Mouse (Mus musculus) lung, adult 2 months (tissue): ENCODE results near the gene Pygm. TPM values are rescaled to one million over a fixed set of nuclear protein-coding genes. Genes with fewer than 3 reads are reported as not detected.

ENCODE experiments used
- DNase-seq: peaks from one replicate; pipeline ENCODE4 v3.0.0; 2022
- H3K4me1 ChIP-seq: fragments of 200-500 bp; 2 replicates; pipeline ENCODE4 v1.6.1; 2011; ENCODE audit warnings: low read length; ENCODE audit not compliant: control insufficient read depth, insufficient read depth
- H3K4me3 ChIP-seq: fragments of 200-500 bp; replicated peaks from 2 replicates; pipeline ENCODE3; 2011; ENCODE audit warnings: low read depth, mild to moderate bottlenecking, control low read depth, low read length; ENCODE audit errors: extremely low read depth
- CTCF ChIP-seq: fragments of 200-500 bp; IDR thresholded peaks from 2 replicates; pipeline ENCODE4 v1.5.1; 2011; ENCODE audit warnings: mild to moderate bottlenecking, low read length, control low read depth; ENCODE audit not compliant: insufficient read depth
- POLR2A ChIP-seq: fragments of 200-500 bp; IDR thresholded peaks from 2 replicates; pipeline ENCODE4 v1.6.1; 2011; ENCODE audit warnings: low read depth, mild to moderate bottlenecking, control low read depth, low read length, borderline replicate concordance; ENCODE audit errors: extremely low read depth
- WGBS: fragments of 180-500 bp; shearing (Covaris S2); methylation state at CpG from one replicate; pipeline ENCODE4 v1.1.7; 2018; 5-methylcytosine and 5-hydroxymethylcytosine counted together
- polyA plus RNA-seq: library from polyadenylated mRNA; depleted of rRNA; stranded (reverse); fragments of >200 nt; gene quantifications from 2 replicates; pipeline ENCODE4 v1.2.3, GENCODE M21; 2012

The Pygm gene
- polyA plus RNA-seq, 1 experiment, result 135 TPM

- peaks cover 20% of the 10 kb centered on the region for H3K4me1 ChIP-seq
- DNase-seq, result no peak
- no peak for TF ChIP-seq CTCF
- no peak for TF ChIP-seq POLR2A
- 4% methylated on average over 23 of the region's 23 CpGs for WGBS
- peak overlapping the region; percentile 95 for H3K4me3 ChIP-seq
These were observed 42.6 kb upstream of the Pygm start for GRCm38 (mm10) chr19:6341453-6342077.

GRCm38 (mm10) chr19:6342276-6342933 lies 41.8 kb upstream of the Pygm start:
- WGBS, result 55% methylated on average over 5 of the region's 5 CpGs

GRCm38 (mm10) chr19:6343066-6343925 lies 40.9 kb upstream of the Pygm start:
- Histone ChIP-seq H3K4me3 (no peak overlapping the region), H3K4me1 (peaks cover 18% of the 10 kb centered on the region)
- 70% methylated on average over 19 of the region's 19 CpGs for WGBS
- no peak for DNase-seq
- TF ChIP-seq POLR2A, result no peak
- no peak for TF ChIP-seq CTCF

More at GRCm38 (mm10) chr19:6342276-6342933, 41.8 kb upstream of the Pygm start:
- H3K4me1 ChIP-seq, result peaks cover 18% of the 10 kb centered on the region
- peak overlapping the region; percentile 95 for H3K4me3 ChIP-seq
- no peak for DNase-seq
- TF ChIP-seq CTCF, result no peak
- no peak for TF ChIP-seq POLR2A

- Histone ChIP-seq H3K4me1 (peaks cover 18% of the 10 kb centered on the region), H3K4me3 (no peak overlapping the region)
- TF ChIP-seq CTCF (no peak), POLR2A (no peak)
- WGBS, result 88% methylated on average over 5 of the region's 5 CpGs
- DNase-seq, result no peak
These were observed 40.2 kb upstream of the Pygm start for GRCm38 (mm10) chr19:6343996-6344395.

- peaks cover 17% of the 10 kb centered on the region for H3K4me1 ChIP-seq
- H3K4me3 ChIP-seq, result no peak overlapping the region
- WGBS, result 82% methylated on average over 5 of the region's 5 CpGs
- DNase-seq, result no peak
- TF ChIP-seq POLR2A (no peak), CTCF (no peak)
These were observed 38.2 kb upstream of the Pygm start for GRCm38 (mm10) chr19:6346023-6346422.

- H3K4me1 ChIP-seq, result peaks cover 16% of the 10 kb centered on the region
- no peak overlapping the region for H3K4me3 ChIP-seq
- DNase-seq, result no peak
- 65% methylated on average over 10 of the region's 10 CpGs for WGBS
- TF ChIP-seq CTCF, result no peak
- no peak for TF ChIP-seq POLR2A
These were observed 37.5 kb upstream of the Pygm start for GRCm38 (mm10) chr19:6346661-6347060.

GRCm38 (mm10) chr19:6347615-6348014 lies 36.6 kb upstream of the Pygm start:
- 96% methylated on average over 4 of the region's 4 CpGs for WGBS
- no peak for DNase-seq
- H3K4me1 ChIP-seq, result peaks cover 14% of the 10 kb centered on the region
- TF ChIP-seq POLR2A, result no peak
- no peak for TF ChIP-seq CTCF
- H3K4me3 ChIP-seq, result no peak overlapping the region

- Histone ChIP-seq H3K4me3 (no peak overlapping the region), H3K4me1 (peaks cover 8% of the 10 kb centered on the region)
- TF ChIP-seq CTCF (no peak), POLR2A (no peak)
- WGBS, result 52% methylated on average over 9 of the region's 9 CpGs
- DNase-seq, result no peak
These were observed 35.5 kb upstream of the Pygm start for GRCm38 (mm10) chr19:6348717-6349116.

- Histone ChIP-seq H3K4me1 (peaks cover 6% of the 10 kb centered on the region), H3K4me3 (no peak overlapping the region)
- WGBS, result 39% methylated on average over 14 of the region's 14 CpGs
- no peak for DNase-seq
- TF ChIP-seq POLR2A (no peak), CTCF (no peak)
These were observed 34.8 kb upstream of the Pygm start for GRCm38 (mm10) chr19:6349215-6349983.
